Mouse (Mus musculus) hindlimb bud, embryonic 11.5 days (tissue): ENCODE data around the gene Nat14.

Experiments
- DNase-seq: peaks from one replicate; pipeline ENCODE4 v3.0.0-alpha.2; 2012; ENCODE audit warnings: low read depth, low spot score; ENCODE audit errors: extremely low spot score

Gene Nat14

DNA sequence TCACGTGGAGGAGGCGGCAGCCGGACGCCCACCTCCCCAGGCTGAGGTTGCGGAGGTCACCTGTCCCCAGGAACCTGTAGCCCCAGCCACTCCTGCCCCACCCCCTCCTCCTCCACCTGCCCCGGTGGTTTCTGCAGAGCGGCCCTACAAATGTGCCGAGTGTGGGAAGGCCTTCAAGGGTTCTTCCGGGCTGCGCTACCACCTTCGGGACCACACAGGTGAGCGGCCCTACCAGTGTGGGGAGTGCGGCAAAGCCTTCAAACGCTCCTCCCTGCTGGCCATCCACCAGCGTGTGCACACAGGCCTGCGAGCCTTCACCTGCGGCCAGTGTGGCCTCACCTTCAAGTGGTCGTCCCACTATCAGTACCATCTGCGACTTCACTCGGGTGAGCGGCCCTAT, 1.9 kb upstream of the Nat14 start:
- DNase-seq, result no peak

DNA sequence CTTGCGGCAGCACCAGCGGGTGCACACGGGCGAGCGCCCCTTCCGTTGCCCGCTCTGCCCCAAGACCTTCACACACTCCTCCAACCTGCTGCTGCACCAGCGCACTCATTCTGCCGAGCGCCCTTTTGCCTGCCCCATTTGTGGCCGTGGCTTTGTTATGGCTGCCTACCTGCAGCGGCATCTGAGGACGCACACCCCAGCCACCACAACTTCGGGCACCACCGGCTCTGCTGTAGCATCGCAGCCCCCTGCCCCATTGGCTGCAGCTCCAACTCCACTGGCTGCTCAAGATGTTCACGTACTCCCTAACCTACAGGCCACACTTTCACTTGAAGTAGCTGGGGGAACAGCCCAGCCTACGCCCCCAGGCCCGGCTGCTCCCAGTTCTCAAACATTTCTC, 1.3 kb upstream of the Nat14 start:
- no peak for DNase-seq

- DNase-seq, result no peak
These were observed 628 bp upstream of the Nat14 start for GRCm38 (mm10) chr7:4920976-4921823.

DNA sequence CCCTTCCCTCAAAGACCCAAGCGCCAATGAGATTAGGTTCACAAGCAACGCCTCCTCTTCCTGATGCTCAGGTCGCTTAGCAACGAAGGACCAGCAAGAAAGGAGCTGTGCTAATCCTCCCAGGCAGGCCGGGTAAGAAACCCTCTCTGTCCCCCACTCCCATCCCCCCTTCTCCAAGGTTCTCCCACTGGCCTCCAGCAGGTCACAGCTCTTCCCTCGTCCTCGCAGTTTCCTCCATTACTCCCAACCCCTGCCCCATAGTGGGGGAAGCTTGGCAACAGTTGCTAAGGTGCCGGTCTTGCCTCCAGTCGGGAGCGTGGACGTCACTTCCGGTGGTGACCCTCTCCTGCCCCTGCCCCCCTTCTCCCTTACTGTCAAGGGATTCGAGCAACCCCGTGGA, 680 bp downstream of the Nat14 start:
- no peak for DNase-seq

DNA sequence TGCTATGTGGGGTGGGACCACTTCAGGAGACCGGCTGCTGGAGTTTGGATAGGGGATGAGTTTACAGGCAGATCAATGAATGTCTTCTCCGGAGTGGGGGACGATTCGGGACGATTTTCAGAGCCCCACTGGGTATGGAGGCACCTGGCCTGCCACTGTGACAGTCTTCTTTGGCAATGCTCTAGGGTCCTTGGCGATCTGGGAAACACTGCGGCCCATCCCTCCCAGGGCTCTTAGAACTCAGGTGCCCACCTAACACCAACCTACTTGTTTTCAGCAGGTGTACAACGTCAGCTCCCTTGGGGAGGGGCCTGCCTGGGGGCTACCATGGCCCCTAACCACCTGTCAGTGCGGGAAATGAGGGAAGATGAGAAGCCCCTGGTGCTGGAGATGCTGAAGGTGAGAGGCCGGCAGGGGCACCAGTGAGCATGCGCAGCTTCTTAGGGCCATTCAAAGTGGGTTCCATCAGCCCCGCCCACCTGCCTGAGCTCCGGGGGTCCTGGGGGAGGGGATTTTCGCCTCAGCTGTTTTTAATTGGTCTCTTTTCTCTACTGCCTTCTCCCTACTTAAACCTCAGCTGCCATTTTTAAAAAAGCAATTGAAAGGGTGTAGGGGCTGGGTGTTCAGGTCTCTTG, 1.2 kb downstream of the Nat14 start:
- DNase-seq, result no peak

- DNase-seq, result no peak
These were observed 1.9 kb downstream of the Nat14 start for GRCm38 (mm10) chr7:4923586-4924364.

GRCm38 (mm10) chr7:4924483-4924882, 2.7 kb downstream of the Nat14 start:
- DNase-seq, result no peak

DNA sequence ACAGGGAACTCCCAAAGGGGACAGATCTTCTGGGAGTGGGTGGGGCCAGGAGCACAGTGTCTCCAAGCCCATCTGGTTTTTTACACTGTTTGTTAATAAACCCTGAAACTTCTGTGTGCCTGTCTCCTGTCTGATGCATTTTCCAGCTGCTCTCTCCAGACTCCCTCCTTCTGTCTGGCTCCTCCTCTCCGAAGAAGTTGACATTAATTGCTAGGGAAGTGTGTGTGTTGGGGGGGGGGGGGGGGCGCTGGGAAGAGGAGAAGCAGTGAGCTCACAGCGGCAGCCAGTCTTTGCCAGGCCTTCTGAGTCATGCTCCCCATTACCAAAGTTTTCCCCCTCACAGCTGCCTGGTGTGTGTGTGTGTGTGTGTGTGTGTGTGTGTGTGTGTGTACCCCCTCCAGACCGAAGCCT, 3.1 kb downstream of the Nat14 start:
- DNase-seq, result no peak

DNA sequence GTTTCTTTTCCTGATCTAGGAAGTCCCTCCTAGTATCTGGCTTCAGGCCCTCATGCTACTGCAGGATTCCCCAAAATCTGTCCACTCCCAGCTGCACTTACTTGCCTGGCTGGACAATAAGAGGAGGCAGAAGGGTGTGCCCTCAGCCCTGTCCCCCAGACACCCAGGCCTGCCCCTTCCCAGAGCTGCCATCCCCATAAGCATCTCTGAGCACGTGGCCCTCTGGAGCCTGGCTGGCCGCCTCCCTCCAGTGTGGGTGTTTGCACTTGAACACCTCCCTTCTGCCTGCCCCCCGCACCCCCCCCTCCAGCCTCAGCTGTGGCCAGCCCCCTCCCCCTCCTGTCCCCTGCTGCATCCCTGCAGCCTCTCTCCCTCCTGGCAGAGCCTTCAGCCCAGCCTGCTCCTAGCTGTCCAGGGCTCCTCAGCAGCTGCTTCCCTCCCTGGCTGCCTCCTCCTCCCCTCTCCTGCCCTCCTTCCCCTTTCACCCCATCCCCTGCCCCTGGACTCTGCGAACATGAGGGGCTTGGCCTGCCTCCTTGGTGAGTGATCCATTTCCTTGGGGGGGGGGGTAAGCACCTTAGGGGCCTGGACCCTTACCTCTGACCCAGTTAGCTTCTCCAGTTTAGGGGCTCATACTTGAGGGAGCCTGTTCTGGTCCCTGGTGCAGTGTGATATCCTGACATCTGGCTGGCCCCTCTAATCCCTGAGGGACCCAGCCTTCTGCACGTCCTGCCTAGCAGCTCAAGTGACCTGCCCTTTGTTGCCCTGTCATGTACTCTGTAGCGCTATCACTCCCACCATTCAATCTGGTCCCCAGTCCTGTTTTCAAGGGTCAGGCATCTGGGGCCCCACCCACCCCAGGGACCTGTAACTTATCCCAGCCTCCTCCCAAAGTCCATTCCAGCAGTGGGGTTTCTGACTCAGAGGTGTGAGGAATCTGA, 3.9 kb downstream of the Nat14 start, which contains the start of gene Ssc5d:
Gene Ssc5d (plus strand): TSS at position 345 of the 941 bp plus-strand sequence.
- DNase-seq, result no peak

- DNase-seq, result no peak
These were observed 5.0 kb downstream of the Nat14 start for GRCm38 (mm10) chr7:4926849-4927248.

GRCm38 (mm10) chr7:4927711-4928110, 5.9 kb downstream of the Nat14 start:
- no peak for DNase-seq

GRCm38 (mm10) chr7:4928323-4928722, 6.5 kb downstream of the Nat14 start:
- no peak for DNase-seq

- no peak for DNase-seq
These were observed 11.3 kb downstream of the Nat14 start for GRCm38 (mm10) chr7:4933103-4933502.

- no peak for DNase-seq
These were observed 12.5 kb downstream of the Nat14 start for GRCm38 (mm10) chr7:4934160-4934914.

DNA sequence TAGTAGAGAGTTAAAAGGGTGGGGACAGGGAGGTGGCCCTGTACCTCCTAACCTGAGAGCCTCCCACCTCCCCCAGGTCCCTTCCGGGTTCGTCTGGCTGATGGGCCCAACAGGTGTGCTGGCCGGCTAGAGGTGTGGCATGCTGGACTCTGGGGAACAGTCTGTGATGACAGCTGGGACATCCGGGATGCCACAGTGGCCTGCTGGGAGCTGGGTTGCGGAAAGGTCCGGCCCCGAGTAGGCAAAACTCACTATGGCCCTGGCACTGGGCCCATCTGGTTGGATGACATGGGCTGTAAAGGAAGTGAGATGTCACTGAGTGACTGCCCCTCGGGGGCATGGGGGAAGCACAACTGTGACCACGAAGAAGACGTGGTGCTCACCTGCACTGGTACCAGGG, 15.0 kb downstream of the Nat14 start:
- no peak for DNase-seq

GRCm38 (mm10) chr7:4937392-4937791, 15.6 kb downstream of the Nat14 start:
- DNase-seq, result no peak

DNA sequence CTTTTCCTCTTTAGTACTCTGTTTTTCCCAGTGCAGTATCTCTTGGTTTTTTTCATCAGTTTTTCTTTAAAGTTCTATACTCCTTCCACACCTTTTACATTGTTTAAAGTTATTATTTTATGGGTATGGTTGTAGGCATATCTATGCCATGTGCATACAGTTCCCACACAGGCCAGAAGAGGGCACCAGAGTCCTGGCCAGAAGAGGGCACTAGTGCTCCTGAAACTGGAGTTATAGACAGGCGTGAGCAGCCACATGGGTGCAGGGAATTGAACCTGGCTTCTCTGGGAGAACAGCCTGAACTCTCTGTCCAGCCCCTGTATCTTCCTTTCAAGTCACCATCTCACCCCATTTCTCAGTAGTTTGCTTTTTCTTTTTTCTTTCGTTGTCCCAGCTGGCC, 16.6 kb downstream of the Nat14 start:
- DNase-seq, result no peak

DNA sequence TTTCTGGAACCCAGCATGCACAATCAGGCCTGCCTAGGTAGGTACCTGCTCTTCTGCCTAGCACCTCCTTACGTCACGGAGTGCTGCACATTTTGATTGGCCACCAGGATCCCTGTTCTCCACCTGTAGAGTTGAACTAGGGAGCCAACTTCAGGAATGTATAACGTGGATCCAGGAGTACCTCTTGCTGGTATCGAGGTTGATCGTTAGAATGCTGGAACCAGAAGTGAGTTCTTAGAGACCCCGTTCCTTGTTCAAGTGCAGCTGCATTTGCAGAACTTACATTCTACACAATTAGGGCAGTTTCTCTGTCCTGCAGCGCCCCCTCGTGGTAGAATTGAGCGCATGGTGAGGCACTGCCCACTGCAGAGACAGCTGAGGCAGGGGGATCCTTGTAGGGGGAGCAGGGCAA, 18.2 kb downstream of the Nat14 start:
- peak; percentile 49 for DNase-seq

GRCm38 (mm10) chr7:4942673-4943072, 20.8 kb downstream of the Nat14 start:
- no peak for DNase-seq
